Mouse (Mus musculus): ENCODE data around the gene Npcd.

GRCm38 (mm10) chr15:79766586-79767071 is 67.4 kb downstream of the Npcd start:
- TF ChIP-seq CTCF (IDR thresholded peaks at IDR 0.05; ENCODE audit: extremely low read depth, insufficient read length, insufficient replicate concordance, low read depth, low read length) (no peak), POLR2A (IDR thresholded peaks at IDR 0.05; ENCODE audit: low read depth, low read length) (no peak)
